Mouse (Mus musculus): ENCODE results near the gene Armcx1. TPM values are rescaled to one million over a fixed set of nuclear protein-coding genes. Genes with fewer than 3 reads are reported as not detected.

The Armcx1 gene
- total and polyA plus RNA-seq, 3 experiments = 0.08 TPM; not detected in 2

GRCm38 (mm10) chrX:134741862-134742261, 24.1 kb downstream of the Armcx1 start:
- no peaks in the 10 kb centered on the region for H3K79me2 ChIP-seq (replicated peaks; ENCODE audit: control insufficient read depth, extremely low read depth, insufficient read depth, poor library complexity, severe bottlenecking)

GRCm38 (mm10) chrX:134746459-134746858, 28.7 kb downstream of the Armcx1 start:
- no peak overlapping the region for H3K9ac ChIP-seq (ENCODE audit: insufficient read depth, low read depth)
- DNase-seq (ENCODE audit: extremely low read depth) = peak; percentile 41
- H3K27me3 ChIP-seq (replicated peaks) = no peaks in the 10 kb centered on the region
- TF ChIP-seq ELF1 (IDR thresholded peaks at IDR 0.05; ENCODE audit: low read depth, low read length) = no peak
- no peak for TF ChIP-seq JUND (conservative IDR thresholded peaks at IDR 0.05; ENCODE audit: low read depth, low read length)
- peak in 1 of 2 experiments; percentile 73; a peak in 2 of 4 replicates for TF ChIP-seq CTCF (conservative IDR thresholded peaks at IDR 0.05 in 1 of 2, IDR thresholded peaks at IDR 0.05 in 1 of 2; ENCODE audit: low read depth in 2 of 2, low read length in 2 of 2)
- peak; percentile 84 for TF ChIP-seq SMC3 (IDR thresholded peaks at IDR 0.05; ENCODE audit: low read depth, low read length)
- TF ChIP-seq RAD21 (IDR thresholded peaks at IDR 0.05; ENCODE audit: low read depth, low read length) = peak; percentile 70
- no peak for TF ChIP-seq POLR2A (IDR thresholded peaks at IDR 0.05; ENCODE audit: low read depth, low read length)
- TF ChIP-seq RCOR1 (conservative IDR thresholded peaks at IDR 0.05; ENCODE audit: low read depth, low read length) = no peak
- TF ChIP-seq MAFK (IDR thresholded peaks at IDR 0.05; ENCODE audit: insufficient replicate concordance, low read length) = no peak
- H3K4me2 ChIP-seq (ENCODE audit: insufficient read depth, low read depth, poor library complexity, severe bottlenecking) = no peak overlapping the region
- peaks cover 0 to 8% of the 10 kb centered on the region in 2 experiments; a peak in 2 of 4 replicates for H3K4me1 ChIP-seq (ENCODE audit: control insufficient read depth in 1 of 2, insufficient read depth in 2 of 2)
- no peak overlapping the region for H3K4me3 ChIP-seq (replicated peaks in 1 of 3; ENCODE audit: low read depth in 2 of 3, low read length in 2 of 3, poor library complexity in 1 of 3)
- dilution Hi-C loops (cut with MboI; ENCODE audit: extremely low pct_ligation_motif_present, extremely low pct_unique_long_range_greater_than_20kb, low sequenced_read_pairs) = no loop called here
- no peaks in the 10 kb centered on the region for H3K79me2 ChIP-seq (replicated peaks; ENCODE audit: control insufficient read depth, extremely low read depth, insufficient read depth, poor library complexity, severe bottlenecking)
- no peaks in the 10 kb centered on the region for H3K36me3 ChIP-seq (replicated peaks in 1 of 2; ENCODE audit: control insufficient read depth in 1 of 2, insufficient read depth in 1 of 2, low read length in 1 of 2)
- H3K9me3 ChIP-seq (replicated peaks; ENCODE audit: low read length) = no peaks in the 10 kb centered on the region
- in situ Hi-C loops (cut with MboI; ENCODE audit: low pct_ligation_motif_present, low pct_unique_long_range_greater_than_20kb, low sequenced_read_pairs) = no loop called here
- H3K27ac ChIP-seq (ENCODE audit: insufficient read depth, low read depth) = no peak overlapping the region

More at GRCm38 (mm10) chrX:134741862-134742261, 24.1 kb downstream of the Armcx1 start:
- Histone ChIP-seq H3K4me2 (ENCODE audit: insufficient read depth, low read depth, poor library complexity, severe bottlenecking) (no peak overlapping the region), H3K4me1 (ENCODE audit: control insufficient read depth in 1 of 2, insufficient read depth in 2 of 2) (peaks cover 0 to 8% of the 10 kb centered on the region in 2 experiments; a peak in 2 of 4 replicates), H3K9ac (ENCODE audit: insufficient read depth, low read depth) (no peak overlapping the region), H3K9me3 (replicated peaks; ENCODE audit: low read length) (no peaks in the 10 kb centered on the region), H3K36me3 (replicated peaks in 1 of 2; ENCODE audit: control insufficient read depth in 1 of 2, insufficient read depth in 1 of 2, low read length in 1 of 2) (no peaks in the 10 kb centered on the region), H3K4me3 (replicated peaks in 1 of 3; ENCODE audit: low read depth in 2 of 3, low read length in 2 of 3, poor library complexity in 1 of 3) (no peak overlapping the region), H3K27me3 (replicated peaks) (no peaks in the 10 kb centered on the region), H3K27ac (ENCODE audit: insufficient read depth, low read depth) (no peak overlapping the region)
- dilution Hi-C loops (cut with MboI; ENCODE audit: extremely low pct_ligation_motif_present, extremely low pct_unique_long_range_greater_than_20kb, low sequenced_read_pairs) = no loop called here
- DNase-seq (ENCODE audit: extremely low read depth) = no peak
- in situ Hi-C loops (cut with MboI; ENCODE audit: low pct_ligation_motif_present, low pct_unique_long_range_greater_than_20kb, low sequenced_read_pairs) = no loop called here
- no peak for TF ChIP-seq SIN3A (IDR thresholded peaks at IDR 0.05; ENCODE audit: low read length)

GRCm38 (mm10) chrX:134750764-134751592, 33.2 kb downstream of the Armcx1 start, which contains the start of gene Armcx6:
TSS of gene Armcx6 (minus strand) at chrX:134751417.
- TF ChIP-seq USF1 (IDR thresholded peaks at IDR 0.05; ENCODE audit: low read depth, low read length) (peak; percentile 90), CHD1 (IDR thresholded peaks at IDR 0.05; ENCODE audit: low read depth, low read length) (no peak), ZC3H11A (IDR thresholded peaks at IDR 0.05; ENCODE audit: low read depth, low read length) (no peak), MYC (IDR thresholded peaks at IDR 0.05; ENCODE audit: low read depth, low read length) (no peak), CTCF (conservative IDR thresholded peaks at IDR 0.05 in 1 of 2, IDR thresholded peaks at IDR 0.05 in 1 of 2; ENCODE audit: low read depth in 2 of 2, low read length in 2 of 2) (no peak), MAZ (IDR thresholded peaks at IDR 0.05; ENCODE audit: low read depth, low read length) (no peak), RCOR1 (conservative IDR thresholded peaks at IDR 0.05; ENCODE audit: low read depth, low read length) (no peak), BHLHE40 (IDR thresholded peaks at IDR 0.05; ENCODE audit: low read depth, low read length) (peak; percentile 76), UBTF (IDR thresholded peaks at IDR 0.05; ENCODE audit: low read depth, low read length) (no peak), MAX (IDR thresholded peaks at IDR 0.05; ENCODE audit: low read length) (peak; percentile 70), USF2 (conservative IDR thresholded peaks at IDR 0.05; ENCODE audit: low read depth, low read length) (peak; percentile 88)
- Histone ChIP-seq H3K27me3 (replicated peaks) (no peaks in the 10 kb centered on the region), H3K9me3 (replicated peaks; ENCODE audit: low read length) (no peaks in the 10 kb centered on the region), H3K4me1 (ENCODE audit: control insufficient read depth in 1 of 2, insufficient read depth in 2 of 2) (peaks cover 0 to 11% of the 10 kb centered on the region in 2 experiments; a peak in 2 of 4 replicates), H3K4me2 (ENCODE audit: insufficient read depth, low read depth, poor library complexity, severe bottlenecking) (peak within 1 kb of the TSS; percentile 67), H3K9ac (ENCODE audit: insufficient read depth, low read depth) (no peak within 1 kb of the TSS), H3K36me3 (replicated peaks in 1 of 2; ENCODE audit: control insufficient read depth in 1 of 2, insufficient read depth in 1 of 2, low read length in 1 of 2) (no peaks in the 10 kb centered on the region), H3K27ac (ENCODE audit: insufficient read depth, low read depth) (no peak within 1 kb of the TSS), H3K79me2 (replicated peaks; ENCODE audit: control insufficient read depth, extremely low read depth, insufficient read depth, poor library complexity, severe bottlenecking) (no peaks in the 10 kb centered on the region), H3K4me3 (replicated peaks in 1 of 3; ENCODE audit: low read depth in 2 of 3, low read length in 2 of 3, poor library complexity in 1 of 3) (peak within 1 kb of the TSS in 1 of 3 experiments; percentile 39)
- dilution Hi-C loops (cut with MboI; ENCODE audit: extremely low pct_ligation_motif_present, extremely low pct_unique_long_range_greater_than_20kb, low sequenced_read_pairs) = no loop called here
- peak; percentile 65 for DNase-seq (ENCODE audit: extremely low read depth)
- in situ Hi-C loops (cut with MboI; ENCODE audit: low pct_ligation_motif_present, low pct_unique_long_range_greater_than_20kb, low sequenced_read_pairs) = no loop called here

Measured in CH12.LX (cell line).